Mouse (Mus musculus): ENCODE measurements around the gene Hydin. TPM values are rescaled to one million over a fixed set of nuclear protein-coding genes. Genes with fewer than 3 reads are reported as not detected.

The Hydin gene
- total and polyA plus RNA-seq, 3 experiments, result 9.5 to 17.3 (median 9.8) TPM

DNA sequence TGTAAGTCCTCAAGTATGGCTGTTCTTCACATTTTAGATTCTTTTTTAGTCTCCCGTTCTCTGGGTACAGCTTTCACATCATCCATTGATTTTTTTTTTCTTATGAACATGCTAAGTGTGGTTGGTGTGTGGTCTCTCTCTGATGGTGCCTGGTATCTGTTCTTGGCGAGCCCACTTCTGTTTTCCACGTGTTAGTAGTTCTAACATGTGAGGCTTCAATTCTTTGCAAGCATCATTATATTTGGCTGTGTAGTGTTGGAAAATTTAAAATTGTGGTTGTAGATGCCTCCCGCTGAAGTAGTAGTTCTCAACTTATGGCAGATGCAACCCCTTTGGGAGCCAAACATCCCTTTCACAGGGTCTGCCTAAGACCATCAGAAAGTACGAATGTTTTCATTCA lies 85.1 kb downstream of the Hydin start:
- Histone ChIP-seq H3K27ac (ENCODE audit: insufficient read depth, low read depth) (no peak overlapping the region), H3K9ac (ENCODE audit: insufficient read depth, low read depth) (peak overlapping the region; percentile 42; the same call in 1 of the 2 replicates), H3K36me3 (replicated peaks in 1 of 2; ENCODE audit: control insufficient read depth in 1 of 2, insufficient read depth in 1 of 2, low read length in 1 of 2) (peaks cover 0 to 13% of the 10 kb centered on the region in 2 experiments), H3K9me3 (replicated peaks; ENCODE audit: low read length) (no peaks in the 10 kb centered on the region), H3K4me3 (replicated peaks in 1 of 3; ENCODE audit: low read depth in 2 of 3, low read length in 2 of 3, poor library complexity in 1 of 3) (peak overlapping the region in 1 of 3 experiments; percentile 59), H3K27me3 (replicated peaks) (no peaks in the 10 kb centered on the region), H3K4me1 (ENCODE audit: control insufficient read depth in 1 of 2, insufficient read depth in 2 of 2) (peaks cover 2 to 52% of the 10 kb centered on the region in 2 experiments; a peak in 3 of 4 replicates), H3K79me2 (replicated peaks; ENCODE audit: control insufficient read depth, extremely low read depth, insufficient read depth, poor library complexity, severe bottlenecking) (no peaks in the 10 kb centered on the region), H3K4me2 (ENCODE audit: insufficient read depth, low read depth, poor library complexity, severe bottlenecking) (peak overlapping the region; percentile 8; the same call in 1 of the 2 replicates)
- TF ChIP-seq RAD21 (IDR thresholded peaks at IDR 0.05; ENCODE audit: low read depth, low read length) (no peak), POLR2A (IDR thresholded peaks at IDR 0.05; ENCODE audit: low read depth, low read length) (no peak), ZKSCAN1 (IDR thresholded peaks at IDR 0.05; ENCODE audit: borderline replicate concordance, low read depth, low read length) (no peak), CHD1 (IDR thresholded peaks at IDR 0.05; ENCODE audit: low read depth, low read length) (no peak), TBP (conservative IDR thresholded peaks at IDR 0.05; ENCODE audit: low read depth, low read length) (no peak), IRF4 (IDR thresholded peaks at IDR 0.05; ENCODE audit: low read depth, low read length) (no peak), CTCF (conservative IDR thresholded peaks at IDR 0.05 in 1 of 2, IDR thresholded peaks at IDR 0.05 in 1 of 2; ENCODE audit: low read depth in 2 of 2, low read length in 2 of 2) (no peak), MAX (IDR thresholded peaks at IDR 0.05; ENCODE audit: low read length) (peak; percentile 77), MYC (IDR thresholded peaks at IDR 0.05; ENCODE audit: low read depth, low read length) (peak; percentile 86), MAFK (IDR thresholded peaks at IDR 0.05; ENCODE audit: insufficient replicate concordance, low read length) (no peak), PAX5 (IDR thresholded peaks at IDR 0.05; ENCODE audit: low read length) (no peak), ZC3H11A (IDR thresholded peaks at IDR 0.05; ENCODE audit: low read depth, low read length) (no peak), TCF12 (IDR thresholded peaks at IDR 0.05; ENCODE audit: low read depth, low read length) (no peak), POLR2AphosphoS2 (IDR thresholded peaks at IDR 0.05; ENCODE audit: low read depth, low read length) (no peak), NELFE (IDR thresholded peaks at IDR 0.05; ENCODE audit: low read depth, low read length) (no peak), BHLHE40 (IDR thresholded peaks at IDR 0.05; ENCODE audit: low read depth, low read length) (peak; percentile 35; the same call in 1 of the 2 replicates), ELF1 (IDR thresholded peaks at IDR 0.05; ENCODE audit: low read depth, low read length) (no peak), MEF2A (IDR thresholded peaks at IDR 0.05; ENCODE audit: borderline replicate concordance, low read depth, low read length) (no peak), SIN3A (IDR thresholded peaks at IDR 0.05; ENCODE audit: low read length) (no peak), KAT2A (IDR thresholded peaks at IDR 0.05; ENCODE audit: insufficient replicate concordance, low read length) (no peak), RCOR1 (conservative IDR thresholded peaks at IDR 0.05; ENCODE audit: low read depth, low read length) (no peak), USF1 (IDR thresholded peaks at IDR 0.05; ENCODE audit: low read depth, low read length) (no peak), HCFC1 (IDR thresholded peaks at IDR 0.05; ENCODE audit: low read depth, low read length) (no peak), ZMIZ1 (IDR thresholded peaks at IDR 0.05; ENCODE audit: low read depth, low read length) (no peak), SMC3 (IDR thresholded peaks at IDR 0.05; ENCODE audit: low read depth, low read length) (no peak), MAZ (IDR thresholded peaks at IDR 0.05; ENCODE audit: low read depth, low read length) (no peak), USF2 (conservative IDR thresholded peaks at IDR 0.05; ENCODE audit: low read depth, low read length) (no peak), EP300 (IDR thresholded peaks at IDR 0.05; ENCODE audit: low read length) (no peak; the same call in 1 of the 2 replicates), ZNF384 (IDR thresholded peaks at IDR 0.05; ENCODE audit: low read depth, low read length) (peak; percentile 47; the same call in 1 of the 2 replicates), ETS1 (conservative IDR thresholded peaks at IDR 0.05; ENCODE audit: low read depth, low read length) (0 out of 2 replicates have a peak, but pooled peaks have one; percentile 16), UBTF (IDR thresholded peaks at IDR 0.05; ENCODE audit: low read depth, low read length) (no peak), E2F4 (IDR thresholded peaks at IDR 0.05; ENCODE audit: insufficient replicate concordance, low read depth, low read length) (no peak), MXI1 (IDR thresholded peaks at IDR 0.05; ENCODE audit: low read depth, low read length) (peak; percentile 75; the same call in 1 of the 2 replicates), JUN (IDR thresholded peaks at IDR 0.05; ENCODE audit: insufficient read depth, low read depth, low read length) (no peak), NRF1 (IDR thresholded peaks at IDR 0.05; ENCODE audit: low read depth, low read length) (no peak), CHD2 (IDR thresholded peaks at IDR 0.05; ENCODE audit: low read length) (no peak), JUND (conservative IDR thresholded peaks at IDR 0.05; ENCODE audit: low read depth, low read length) (no peak), GABPA (IDR thresholded peaks at IDR 0.05; ENCODE audit: insufficient replicate concordance, low read depth, low read length) (no peak)
- dilution Hi-C loops (cut with MboI; ENCODE audit: extremely low pct_ligation_motif_present, extremely low pct_unique_long_range_greater_than_20kb, low sequenced_read_pairs), result no loop called here
- DNase-seq (ENCODE audit: extremely low read depth), result peak; percentile 34
- in situ Hi-C loops (cut with MboI; ENCODE audit: low pct_ligation_motif_present, low pct_unique_long_range_greater_than_20kb, low sequenced_read_pairs), result no loop called here

Measured in CH12.LX (cell line).